Mouse (Mus musculus): ENCODE data around the gene Wnt2b. TPM values are rescaled to one million over a fixed set of nuclear protein-coding genes. Genes with fewer than 3 reads are reported as not detected.

The Wnt2b gene
- 1.2 TPM in 2 replicates for polyA plus RNA-seq (2014; fragmentation: Nextera tagmentation; extraction: Ambion mirVana)

DNA sequence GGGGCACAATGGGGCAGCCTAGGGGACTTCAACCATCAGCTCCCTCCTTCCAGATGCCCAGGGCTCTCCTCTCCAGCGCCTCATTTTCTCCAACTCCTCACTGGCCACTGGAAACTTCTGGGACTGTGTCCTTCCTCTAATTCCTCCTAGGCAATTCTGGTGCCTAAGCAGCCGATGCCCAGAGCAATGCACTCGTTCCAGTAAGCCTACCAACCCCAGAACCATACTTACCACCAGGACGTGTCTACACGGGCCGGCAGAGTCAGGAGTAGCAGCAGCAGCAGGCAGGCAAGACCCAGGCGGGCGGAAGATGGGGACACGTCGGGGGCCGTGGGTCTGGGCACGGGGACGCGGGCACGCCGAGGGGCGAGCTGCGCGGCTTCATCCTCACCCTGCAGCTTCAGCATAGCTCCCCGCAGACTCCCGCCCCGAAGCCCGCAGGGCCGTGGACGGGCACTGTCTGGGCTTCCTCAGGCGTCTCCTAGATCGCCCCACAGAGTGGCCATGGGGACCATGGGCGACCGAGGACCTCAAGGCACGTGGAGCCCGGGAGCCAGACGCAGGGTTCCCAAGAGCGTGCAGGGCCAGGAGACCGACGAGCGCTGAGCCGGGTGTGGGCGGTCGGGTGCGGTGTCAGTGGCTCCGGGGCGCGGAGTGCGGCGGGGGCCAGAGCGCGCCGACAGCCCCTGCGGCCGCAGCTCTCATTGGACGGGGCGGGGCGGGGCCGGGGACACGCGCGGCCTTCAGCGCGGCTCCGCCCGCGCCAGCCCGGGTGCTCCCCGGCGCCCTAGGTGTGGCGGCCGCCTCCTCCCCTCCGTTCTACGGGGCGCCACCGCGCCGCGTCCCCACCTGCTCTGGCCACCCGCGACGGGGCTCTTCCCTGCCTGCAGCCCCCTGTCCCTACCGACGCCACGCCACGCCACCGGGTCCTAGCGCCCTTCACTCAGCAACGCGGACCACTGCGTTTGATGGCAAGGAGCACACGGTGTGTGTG lies at the start of gene Wnt2b:
Gene Wnt2b (minus strand): TSS at position 856 of the 994 bp plus-strand sequence.
- peak within 1 kb of the TSS; percentile 47; the same call in 1 of the 2 replicates for H3K9ac ChIP-seq (ENCODE audit: low read length)
- H3K4me1 ChIP-seq (ENCODE audit: control insufficient read depth, insufficient read depth, low read length): peaks cover 16% of the 10 kb centered on the region
- peak within 1 kb of the TSS; percentile 51 for H3K4me2 ChIP-seq
- H3K27me3 ChIP-seq (ENCODE audit: control insufficient read depth, insufficient read depth, low read length): peaks cover 62% of the 10 kb centered on the region
- WGBS: 2% methylated on average over 62 of the region's 87 CpGs
- no peaks in the 10 kb centered on the region for H3K36me3 ChIP-seq (ENCODE audit: control insufficient read depth, insufficient read depth, low read length)
- H3K9me3 ChIP-seq (ENCODE audit: control insufficient read depth, low read length): no peaks in the 10 kb centered on the region
- H3K4me3 ChIP-seq (ENCODE audit: low read depth, low read length): peak within 1 kb of the TSS; percentile 38
- ATAC-seq (ENCODE audit: low FRiP score) (peak; percentile 68), DNase-seq (ENCODE audit: low spot score, missing footprints) (peak; percentile 94)
- H3K27ac ChIP-seq (ENCODE audit: low read depth, low read length): no peak within 1 kb of the TSS

DNA sequence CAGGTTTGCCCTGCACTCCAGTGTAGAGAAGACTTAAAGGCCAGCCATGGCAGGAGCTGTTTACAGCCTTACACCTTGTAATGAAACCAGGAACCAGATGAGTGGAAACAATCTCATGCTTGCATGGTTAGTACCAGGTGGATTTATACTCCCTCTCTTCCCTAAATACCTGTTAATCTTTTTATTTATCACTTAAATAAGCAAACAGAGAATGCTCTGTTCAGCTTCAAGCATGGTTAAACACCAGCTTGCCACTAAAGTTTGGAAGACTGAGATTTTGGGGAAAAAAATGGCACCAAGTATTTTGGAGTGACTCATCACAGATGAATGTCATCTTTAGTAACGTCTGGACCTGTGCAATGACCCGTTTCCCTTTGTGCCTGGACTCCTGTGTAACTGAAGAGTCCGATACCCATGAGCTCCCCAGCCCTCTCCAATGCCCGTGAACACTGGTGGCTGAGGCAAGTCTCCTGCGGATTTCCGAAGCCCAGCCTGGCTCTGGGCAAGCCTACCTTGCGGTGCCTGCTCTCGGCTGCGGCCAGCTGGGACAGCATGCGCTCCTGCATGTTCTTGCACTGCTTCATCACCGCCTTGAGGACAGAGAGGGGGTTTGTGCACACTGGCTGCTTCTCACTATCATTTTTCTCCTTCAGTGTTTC lies 49.1 kb upstream of the Wnt2b start:
- Histone ChIP-seq H3K4me2 (no peak overlapping the region), H3K36me3 (ENCODE audit: control insufficient read depth, insufficient read depth, low read length) (peaks cover 17% of the 10 kb centered on the region), H3K4me1 (ENCODE audit: control insufficient read depth, insufficient read depth, low read length) (no peaks in the 10 kb centered on the region), H3K9ac (ENCODE audit: low read length) (no peak overlapping the region), H3K27ac (ENCODE audit: low read depth, low read length) (no peak overlapping the region), H3K4me3 (ENCODE audit: low read depth, low read length) (no peak overlapping the region), H3K9me3 (ENCODE audit: control insufficient read depth, low read length) (no peaks in the 10 kb centered on the region), H3K27me3 (ENCODE audit: control insufficient read depth, insufficient read depth, low read length) (no peaks in the 10 kb centered on the region; the same call in 1 of the 2 replicates)
- WGBS: 88% methylated on average over 11 of the region's 11 CpGs
- DNase-seq (ENCODE audit: low spot score, missing footprints): no peak
- no peak for ATAC-seq (ENCODE audit: low FRiP score)

DNA sequence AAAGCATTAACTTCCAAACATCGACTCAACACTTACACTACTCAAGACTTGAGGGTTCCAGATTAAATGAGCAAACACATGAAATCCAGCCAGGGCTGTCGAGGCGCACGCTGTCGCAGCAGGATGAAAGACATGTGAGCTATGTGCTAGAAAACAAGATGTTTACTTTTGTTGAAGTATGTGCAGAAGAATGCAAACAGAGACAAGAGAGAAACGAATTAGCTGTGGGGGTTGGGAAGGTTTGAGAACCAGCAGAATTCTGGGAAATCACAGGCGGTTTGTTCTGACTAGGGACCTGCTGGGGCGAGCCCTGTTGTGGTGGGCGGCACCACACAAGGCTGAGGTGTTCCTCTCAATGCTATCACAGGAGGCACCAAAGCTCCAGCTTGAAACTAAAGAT lies 46.3 kb upstream of the Wnt2b start:
- H3K9me3 ChIP-seq (ENCODE audit: control insufficient read depth, low read length): no peaks in the 10 kb centered on the region
- H3K4me1 ChIP-seq (ENCODE audit: control insufficient read depth, insufficient read depth, low read length): peaks cover 16% of the 10 kb centered on the region
- no peak for DNase-seq (ENCODE audit: low spot score, missing footprints)
- no peak overlapping the region for H3K4me2 ChIP-seq
- no peak overlapping the region for H3K9ac ChIP-seq (ENCODE audit: low read length)
- H3K27me3 ChIP-seq (ENCODE audit: control insufficient read depth, insufficient read depth, low read length): no peaks in the 10 kb centered on the region; the same call in 1 of the 2 replicates
- no peak for ATAC-seq (ENCODE audit: low FRiP score)
- H3K27ac ChIP-seq (ENCODE audit: low read depth, low read length): no peak overlapping the region
- peaks cover 28% of the 10 kb centered on the region for H3K36me3 ChIP-seq (ENCODE audit: control insufficient read depth, insufficient read depth, low read length)
- WGBS: 91% methylated on average over 9 of the region's 9 CpGs
- H3K4me3 ChIP-seq (ENCODE audit: low read depth, low read length): no peak overlapping the region

DNA sequence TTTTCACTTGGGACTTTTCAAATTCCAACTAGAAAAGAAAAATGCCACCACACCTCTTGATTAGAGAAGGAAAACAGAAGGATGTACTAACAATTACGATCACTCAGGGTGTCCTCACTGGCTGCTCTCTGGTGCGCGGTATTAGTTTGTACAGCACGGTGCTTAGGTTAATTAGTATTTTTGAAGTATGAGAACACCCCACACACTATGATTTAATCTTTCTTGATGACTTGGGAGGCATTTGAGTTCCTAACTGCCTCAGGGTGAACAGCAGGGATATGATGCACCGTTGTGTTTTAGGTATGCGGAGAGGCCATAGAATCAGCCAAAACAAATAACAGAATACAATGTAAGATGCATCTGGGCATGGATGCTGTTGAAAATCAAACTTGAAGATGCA lies 44.4 kb upstream of the Wnt2b start:
- H3K36me3 ChIP-seq (ENCODE audit: control insufficient read depth, insufficient read depth, low read length): peaks cover 28% of the 10 kb centered on the region
- peaks cover 16% of the 10 kb centered on the region for H3K4me1 ChIP-seq (ENCODE audit: control insufficient read depth, insufficient read depth, low read length)
- H3K4me3 ChIP-seq (ENCODE audit: low read depth, low read length): no peak overlapping the region
- H3K9ac ChIP-seq (ENCODE audit: low read length): no peak overlapping the region
- H3K27me3 ChIP-seq (ENCODE audit: control insufficient read depth, insufficient read depth, low read length): peaks cover 3% of the 10 kb centered on the region; the same call in 1 of the 2 replicates
- H3K27ac ChIP-seq (ENCODE audit: low read depth, low read length): no peak overlapping the region
- no peak overlapping the region for H3K4me2 ChIP-seq
- 93% methylated on average over 6 of the region's 6 CpGs for WGBS
- H3K9me3 ChIP-seq (ENCODE audit: control insufficient read depth, low read length): no peaks in the 10 kb centered on the region
- no peak for DNase-seq (ENCODE audit: low spot score, missing footprints)
- no peak for ATAC-seq (ENCODE audit: low FRiP score)

DNA sequence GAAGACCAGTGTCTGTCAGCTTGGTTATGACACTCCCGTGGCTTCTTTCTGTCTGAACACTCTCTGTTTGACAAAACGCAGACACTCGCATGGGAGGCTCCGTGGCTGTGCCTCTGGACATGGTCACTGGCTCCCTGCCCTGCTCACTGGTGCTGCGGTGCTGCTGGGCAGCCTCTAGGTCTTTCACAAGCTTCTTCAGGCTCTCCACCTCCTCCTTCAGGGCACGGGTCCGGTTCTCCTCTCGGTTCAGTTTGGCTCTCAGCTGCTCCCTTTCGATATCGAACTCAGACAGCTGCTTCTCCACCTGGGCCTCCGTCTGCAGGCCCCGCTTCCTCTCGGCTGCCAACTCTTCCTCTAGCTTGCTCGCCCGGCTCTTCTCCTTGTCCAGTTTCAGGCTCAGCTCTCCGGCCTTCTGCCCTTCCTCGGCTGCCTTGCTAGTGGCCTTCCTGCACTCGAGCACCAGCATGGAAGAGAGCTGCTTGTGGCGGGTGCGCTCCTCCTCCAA lies 43.9 kb upstream of the Wnt2b start:
- H3K36me3 ChIP-seq (ENCODE audit: control insufficient read depth, insufficient read depth, low read length): peaks cover 28% of the 10 kb centered on the region
- H3K4me1 ChIP-seq (ENCODE audit: control insufficient read depth, insufficient read depth, low read length): peaks cover 16% of the 10 kb centered on the region

DNA sequence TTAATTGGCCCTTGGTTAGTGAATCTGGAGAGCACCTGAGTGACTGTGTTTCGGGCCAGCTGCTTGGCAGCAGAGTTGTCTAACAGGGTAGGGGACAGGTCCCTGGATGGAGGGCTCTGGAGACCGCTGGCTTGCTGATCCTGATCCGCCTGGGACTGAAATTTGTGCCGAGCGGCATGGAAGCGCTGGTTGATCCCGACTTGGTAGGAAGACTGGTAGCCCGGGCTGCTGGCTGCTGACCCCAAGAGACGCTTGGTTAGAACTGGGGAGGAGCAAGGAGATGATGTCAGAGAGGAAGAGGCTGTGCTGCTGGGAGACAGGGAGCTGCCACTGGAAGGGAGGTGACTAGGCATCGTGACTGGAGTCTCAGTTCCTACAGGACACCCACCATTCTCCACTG lies 43.3 kb upstream of the Wnt2b start:
- Histone ChIP-seq H3K4me2 (no peak overlapping the region), H3K27me3 (ENCODE audit: control insufficient read depth, insufficient read depth, low read length) (peaks cover 3% of the 10 kb centered on the region; the same call in 1 of the 2 replicates), H3K36me3 (ENCODE audit: control insufficient read depth, insufficient read depth, low read length) (peaks cover 22% of the 10 kb centered on the region), H3K4me3 (ENCODE audit: low read depth, low read length) (no peak overlapping the region), H3K27ac (ENCODE audit: low read depth, low read length) (no peak overlapping the region), H3K9me3 (ENCODE audit: control insufficient read depth, low read length) (no peaks in the 10 kb centered on the region), H3K9ac (ENCODE audit: low read length) (no peak overlapping the region), H3K4me1 (ENCODE audit: control insufficient read depth, insufficient read depth, low read length) (peaks cover 16% of the 10 kb centered on the region)
- ATAC-seq (ENCODE audit: low FRiP score): no peak
- WGBS: 88% methylated on average over 10 of the region's 10 CpGs
- no peak for DNase-seq (ENCODE audit: low spot score, missing footprints)

More for the DNA sequence above, 43.9 kb upstream of the Wnt2b start:
- WGBS: 89% methylated on average over 20 of the region's 20 CpGs
- H3K4me3 ChIP-seq (ENCODE audit: low read depth, low read length): no peak overlapping the region
- H3K27me3 ChIP-seq (ENCODE audit: control insufficient read depth, insufficient read depth, low read length): peaks cover 3% of the 10 kb centered on the region; the same call in 1 of the 2 replicates
- H3K9me3 ChIP-seq (ENCODE audit: control insufficient read depth, low read length): no peaks in the 10 kb centered on the region
- ATAC-seq (ENCODE audit: low FRiP score) (no peak), DNase-seq (ENCODE audit: low spot score, missing footprints) (no peak)
- H3K9ac ChIP-seq (ENCODE audit: low read length): no peak overlapping the region
- no peak overlapping the region for H3K4me2 ChIP-seq
- H3K27ac ChIP-seq (ENCODE audit: low read depth, low read length): no peak overlapping the region

DNA sequence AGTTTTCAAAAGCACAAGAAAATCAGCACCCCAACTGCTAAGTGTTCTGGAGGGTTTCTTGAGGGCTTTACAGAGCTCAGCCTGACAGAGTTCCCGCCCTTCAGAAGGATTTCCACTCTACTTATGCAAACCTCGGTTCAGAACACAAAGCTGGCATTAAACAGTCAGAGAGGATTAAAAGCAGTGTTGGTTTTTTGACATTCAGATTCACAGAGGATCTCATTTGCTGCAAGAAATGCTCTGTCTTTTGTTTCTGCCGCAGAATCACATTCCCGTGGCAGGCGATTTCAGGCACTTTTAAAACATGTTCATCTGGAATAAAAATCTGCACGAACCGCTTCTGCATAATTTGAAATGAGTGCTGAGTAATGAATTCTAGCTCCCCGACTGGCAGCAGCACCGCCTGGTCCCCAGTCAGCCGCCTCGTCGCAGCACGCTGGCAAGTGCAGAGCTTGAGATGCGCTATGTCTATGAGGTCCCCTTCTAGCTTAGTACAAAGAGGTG lies 42.3 kb upstream of the Wnt2b start:
- 26% methylated on average over 14 of the region's 14 CpGs for WGBS
- Histone ChIP-seq H3K9ac (ENCODE audit: low read length) (no peak overlapping the region), H3K4me1 (ENCODE audit: control insufficient read depth, insufficient read depth, low read length) (peaks cover 16% of the 10 kb centered on the region), H3K4me3 (ENCODE audit: low read depth, low read length) (no peak overlapping the region), H3K27me3 (ENCODE audit: control insufficient read depth, insufficient read depth, low read length) (peaks cover 6% of the 10 kb centered on the region; the same call in 1 of the 2 replicates), H3K36me3 (ENCODE audit: control insufficient read depth, insufficient read depth, low read length) (peaks cover 17% of the 10 kb centered on the region), H3K9me3 (ENCODE audit: control insufficient read depth, low read length) (no peaks in the 10 kb centered on the region), H3K27ac (ENCODE audit: low read depth, low read length) (no peak overlapping the region), H3K4me2 (no peak overlapping the region)
- peak; percentile 89 for DNase-seq (ENCODE audit: low spot score, missing footprints)
- ATAC-seq (ENCODE audit: low FRiP score): peak; percentile 78

DNA sequence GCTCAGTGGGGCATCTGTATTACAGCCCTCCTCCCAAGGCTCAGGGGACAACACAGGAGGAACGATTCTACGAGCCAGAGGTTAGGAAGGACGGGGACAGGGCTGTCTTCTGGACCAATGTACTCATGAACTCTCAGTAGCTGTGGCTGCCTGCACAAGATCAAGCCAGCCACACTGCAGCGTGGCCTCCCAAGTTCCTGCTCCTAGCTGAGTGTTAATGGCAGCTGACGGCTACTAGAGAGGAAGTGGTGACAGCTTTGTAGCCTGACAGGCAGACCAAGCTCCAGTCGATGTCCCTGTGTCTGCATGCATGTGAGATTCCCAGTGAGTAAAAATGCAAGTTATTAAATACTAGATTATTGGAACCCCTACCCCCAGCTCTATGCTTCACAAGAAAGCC lies 39.7 kb upstream of the Wnt2b start:
- ATAC-seq (ENCODE audit: low FRiP score) (no peak), DNase-seq (ENCODE audit: low spot score, missing footprints) (no peak)
- Histone ChIP-seq H3K4me1 (ENCODE audit: control insufficient read depth, insufficient read depth, low read length) (peaks cover 32% of the 10 kb centered on the region), H3K36me3 (ENCODE audit: control insufficient read depth, insufficient read depth, low read length) (peaks cover 11% of the 10 kb centered on the region), H3K4me2 (no peak overlapping the region), H3K27me3 (ENCODE audit: control insufficient read depth, insufficient read depth, low read length) (peaks cover 6% of the 10 kb centered on the region), H3K9me3 (ENCODE audit: control insufficient read depth, low read length) (no peaks in the 10 kb centered on the region), H3K4me3 (ENCODE audit: low read depth, low read length) (no peak overlapping the region), H3K9ac (ENCODE audit: low read length) (no peak overlapping the region), H3K27ac (ENCODE audit: low read depth, low read length) (no peak overlapping the region)
- 63% methylated on average over 6 of the region's 6 CpGs for WGBS
